Mouse (Mus musculus) ES-E14 (cell line): ENCODE data around the gene Pcdh15. TPM values are rescaled to one million over a fixed set of nuclear protein-coding genes. Genes with fewer than 3 reads are reported as not detected.

Experiments used
- DNase-seq: peaks from one replicate; pipeline ENCODE4 v3.0.0-alpha.2; 2013; ENCODE audit warnings: low read depth, low spot score
- H3K27ac ChIP-seq: 2 replicates; pipeline ENCODE4 v1.5.1; 2012; ENCODE audit warnings: low read depth, mild to moderate bottlenecking, low read length, moderate library complexity, mixed read lengths; ENCODE audit not compliant: poor library complexity, insufficient read depth, severe bottlenecking
- H3K36me3 ChIP-seq: 2 replicates; pipeline ENCODE4 v1.6.1; 2012; ENCODE audit warnings: mild to moderate bottlenecking, low read length, moderate library complexity, mixed read lengths; ENCODE audit not compliant: control insufficient read depth, poor library complexity, insufficient read depth, severe bottlenecking
- H3K4me1 ChIP-seq, 2 experiments: fragments of 150-350 bp in 1 of 2; sonication (generic) in 1 of 2; 2 replicates each; pipeline ENCODE4 v1.6.1; 2012; ENCODE audit warnings: low read length in 2 of 2, mild to moderate bottlenecking in 1 of 2, mixed read lengths in 1 of 2; ENCODE audit not compliant: control insufficient read depth in 2 of 2, insufficient read depth in 2 of 2, poor library complexity in 1 of 2
- H3K4me3 ChIP-seq, 2 experiments: fragments of 150-350 bp in 1 of 2; sonication (generic) in 1 of 2; 2 replicates each; pipeline ENCODE4 v1.5.1; 2012; ENCODE audit warnings: low read length in 2 of 2, low read depth in 1 of 2, mild to moderate bottlenecking in 1 of 2, mixed read lengths in 1 of 2; ENCODE audit not compliant: insufficient read depth in 1 of 2, poor library complexity in 1 of 2, severe bottlenecking in 1 of 2
- H3K9ac ChIP-seq: 2 replicates; pipeline ENCODE4 v1.6.1; 2012; ENCODE audit warnings: low read depth, mild to moderate bottlenecking, low read length, mixed read lengths; ENCODE audit not compliant: poor library complexity, insufficient read depth, severe bottlenecking
- H3K9me3 ChIP-seq: fragments of 150-350 bp; sonication (generic); 2 replicates; pipeline ENCODE4 v1.6.1; 2012; ENCODE audit warnings: low read depth, mild to moderate bottlenecking, low read length; ENCODE audit not compliant: control insufficient read depth, insufficient read depth
- CHD2 ChIP-seq: IDR thresholded peaks from 2 replicates; pipeline ENCODE4 v1.6.1; 2014; ENCODE audit warnings: mild to moderate bottlenecking, low read depth, low read length, inconsistent platforms
- HCFC1 ChIP-seq: IDR thresholded peaks from 2 replicates; pipeline ENCODE4 v1.6.1; 2012; ENCODE audit warnings: low read length, inconsistent platforms, borderline replicate concordance; ENCODE audit not compliant: insufficient read depth
- MAFK ChIP-seq: IDR thresholded peaks from 2 replicates; pipeline ENCODE4 v1.6.1; 2014; ENCODE audit warnings: mild to moderate bottlenecking, low read depth, low read length, inconsistent platforms; ENCODE audit not compliant: insufficient read depth
- ZC3H11A ChIP-seq: IDR thresholded peaks from 2 replicates; pipeline ENCODE4 v1.6.1; 2012; ENCODE audit warnings: low read depth, mild to moderate bottlenecking, inconsistent platforms, low read length, borderline replicate concordance
- ZNF384 ChIP-seq: IDR thresholded peaks from 2 replicates; pipeline ENCODE4 v1.6.1; 2012; ENCODE audit warnings: low read depth, low read length, inconsistent platforms
- in situ Hi-C, 2 experiments: fragments of 600-800 bp; cut with MboI; formaldehyde crosslinking; loops; one replicate each; pipeline ENCODE4 v1.15.1; 2025; ENCODE audit warnings: low sequenced_read_pairs in 2 of 2, inconsistent platforms in 1 of 2; ENCODE audit not compliant: unreplicated experiment in 2 of 2
- total RNA-seq: library from RNA; depleted of rRNA; stranded (reverse); fragments of 300-350 nt; gene quantifications from 2 replicates; pipeline ENCODE4 v1.2.3, GENCODE M21; 2012

The Pcdh15 gene
- total RNA-seq, 1 experiment: 0.04 TPM

DNA sequence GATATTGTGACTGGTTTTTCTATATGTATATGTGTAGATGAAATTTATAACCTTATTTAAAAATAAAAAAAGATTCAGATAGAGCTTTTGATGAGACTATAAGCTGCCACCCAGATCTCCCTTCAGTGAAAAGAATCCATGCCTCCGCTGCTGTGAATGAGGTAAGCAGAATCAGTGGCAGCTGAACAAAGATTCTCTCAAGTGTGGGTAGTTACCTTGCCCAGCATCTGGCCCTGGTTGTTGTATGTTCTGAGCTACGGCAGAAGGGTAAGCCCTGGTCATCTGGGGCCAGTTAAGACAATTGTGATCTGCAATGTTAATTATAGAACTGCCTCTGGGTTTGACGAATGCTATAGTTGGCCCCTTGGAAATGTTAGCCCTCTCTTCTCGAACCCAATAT lies 1316.2 kb downstream of the Pcdh15 start:
- Histone ChIP-seq H3K9me3 (no peaks in the 10 kb centered on the region), H3K4me1 (no peaks in the 10 kb centered on the region), H3K4me3 (no peak overlapping the region), H3K36me3 (no peaks in the 10 kb centered on the region), H3K9ac (no peak overlapping the region), H3K27ac (no peak overlapping the region)
- no peak for DNase-seq
- in situ Hi-C loops: no loop called here
- no peak for TF ChIP-seq ZNF384
- no peak for TF ChIP-seq MAFK
- TF ChIP-seq CHD2: no peak
- TF ChIP-seq HCFC1: no peak

DNA sequence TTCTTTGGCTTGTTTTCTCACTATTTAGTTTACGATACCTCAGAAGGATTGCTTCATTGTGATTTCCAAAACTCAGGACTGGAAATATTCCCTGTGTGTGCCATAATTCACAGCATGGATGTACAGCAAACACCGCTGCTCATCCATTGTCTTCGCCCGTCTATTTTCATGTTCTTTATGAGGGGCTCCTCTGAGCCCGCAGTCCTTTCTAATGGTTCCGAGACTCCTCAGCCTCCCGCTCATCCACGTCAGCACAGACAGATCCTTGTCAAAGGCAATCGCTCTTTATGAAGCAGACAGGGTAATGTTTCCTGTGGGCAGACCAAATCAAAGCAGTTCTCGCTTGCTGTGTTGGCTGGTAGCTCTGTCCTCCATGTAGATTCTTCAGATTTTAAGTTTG lies 1316.8 kb downstream of the Pcdh15 start:
- no peak for TF ChIP-seq ZC3H11A
- no peak for TF ChIP-seq ZNF384
- no peak for TF ChIP-seq HCFC1
- TF ChIP-seq CHD2: no peak
- no peak for TF ChIP-seq MAFK
- no peak for DNase-seq

DNA sequence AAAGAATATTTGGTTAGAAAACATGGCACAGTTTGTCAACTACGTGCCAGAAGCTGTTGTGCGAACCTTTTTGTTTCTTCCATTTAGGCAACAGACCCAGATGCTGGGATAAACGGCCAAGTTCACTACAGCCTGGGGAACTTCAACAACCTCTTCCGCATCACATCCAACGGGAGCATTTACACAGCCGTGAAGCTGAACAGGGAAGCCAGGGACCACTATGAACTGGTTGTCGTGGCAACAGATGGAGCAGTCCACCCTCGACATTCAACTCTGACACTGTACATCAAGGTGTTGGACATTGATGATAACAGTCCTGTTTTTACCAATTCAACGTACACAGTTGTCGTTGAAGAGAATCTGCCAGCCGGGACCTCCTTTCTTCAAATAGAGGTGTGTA lies 1350.9 kb downstream of the Pcdh15 start:
- no peak for DNase-seq
- Histone ChIP-seq H3K9ac (no peak overlapping the region), H3K4me3 (no peak overlapping the region), H3K36me3 (no peaks in the 10 kb centered on the region), H3K4me1 (no peaks in the 10 kb centered on the region), H3K9me3 (no peaks in the 10 kb centered on the region), H3K27ac (no peak overlapping the region)
- no peak for TF ChIP-seq MAFK
- no peak for TF ChIP-seq CHD2
- no peak for TF ChIP-seq ZNF384
- no peak for TF ChIP-seq ZC3H11A
- TF ChIP-seq HCFC1: no peak
- in situ Hi-C loops: loop anchor here in 1 of 2 experiments (25.0 kb wide), 1 partner anchor 888 kb away; no protein-coding TSS in a partner anchor

More for the DNA sequence above, 1316.8 kb downstream of the Pcdh15 start:
- Histone ChIP-seq H3K4me3 (no peak overlapping the region), H3K9ac (no peak overlapping the region), H3K9me3 (no peaks in the 10 kb centered on the region), H3K27ac (no peak overlapping the region), H3K36me3 (no peaks in the 10 kb centered on the region), H3K4me1 (no peaks in the 10 kb centered on the region)
- in situ Hi-C loops: no loop called here

- DNase-seq: peak; percentile 7
These were observed 1364.8 kb downstream of the Pcdh15 start for GRCm38 (mm10) chr10:74463972-74464371.

GRCm38 (mm10) chr10:74480779-74481178 lies 1381.6 kb downstream of the Pcdh15 start:
- H3K4me3 ChIP-seq: no peak overlapping the region
- DNase-seq: no peak
- H3K4me1 ChIP-seq: no peaks in the 10 kb centered on the region
- no peak overlapping the region for H3K27ac ChIP-seq
- no peaks in the 10 kb centered on the region for H3K9me3 ChIP-seq
- H3K9ac ChIP-seq: no peak overlapping the region
- in situ Hi-C loops: no loop called here
- no peaks in the 10 kb centered on the region for H3K36me3 ChIP-seq
- TF ChIP-seq MAFK (no peak), ZC3H11A (no peak), HCFC1 (no peak), ZNF384 (no peak), CHD2 (no peak)

More at GRCm38 (mm10) chr10:74463972-74464371, 1364.8 kb downstream of the Pcdh15 start:
- in situ Hi-C loops: loop anchor here in 1 of 2 experiments (25.0 kb wide), 1 partner anchor 902 kb away; no protein-coding TSS in a partner anchor
- H3K36me3 ChIP-seq: no peaks in the 10 kb centered on the region
- no peak overlapping the region for H3K27ac ChIP-seq
- TF ChIP-seq HCFC1: no peak
- TF ChIP-seq ZNF384: peak; percentile 86
- H3K4me3 ChIP-seq: no peak overlapping the region
- no peaks in the 10 kb centered on the region for H3K4me1 ChIP-seq
- H3K9ac ChIP-seq: no peak overlapping the region
- no peaks in the 10 kb centered on the region for H3K9me3 ChIP-seq
